Mouse (Mus musculus) spleen, adult 2 months (tissue): ENCODE measurements at regions not wholly inside any gene's neighbourhood (a gene's known extent, or its start where the extent isn't known, plus 50 kb on each side); places are given as distances from the start of the nearest gene placed in this dataset.

ENCODE experiments used
- DNase-seq, 2 experiments: peaks; one replicate each; pipeline versions ENCODE4 v3.0.0 to v3.0.0-alpha.2; 2012 to 2021; ENCODE audit warnings: low spot score in 2 of 2, low read depth in 1 of 2
- H3K27ac ChIP-seq: fragments of 200-500 bp; 2 replicates; pipeline ENCODE4 v1.5.1; 2012; ENCODE audit warnings: low read length, inconsistent platforms; ENCODE audit not compliant: insufficient read depth
- H3K27me3 ChIP-seq: fragments of 200-500 bp; 2 replicates; pipeline ENCODE4 v1.6.1; 2012; ENCODE audit warnings: mild to moderate bottlenecking, moderate library complexity, low read length, inconsistent platforms; ENCODE audit not compliant: control insufficient read depth, insufficient read depth
- H3K36me3 ChIP-seq: fragments of 200-500 bp; 2 replicates; pipeline ENCODE4 v1.6.1; 2012; ENCODE audit warnings: mild to moderate bottlenecking, low read length, inconsistent platforms; ENCODE audit not compliant: control insufficient read depth, insufficient read depth
- H3K4me1 ChIP-seq: fragments of 200-500 bp; 2 replicates; pipeline ENCODE4 v1.6.1; 2011; ENCODE audit warnings: inconsistent platforms; ENCODE audit not compliant: control insufficient read depth, insufficient read depth, insufficient read length
- H3K4me3 ChIP-seq: fragments of 200-500 bp; 2 replicates; pipeline ENCODE4 v1.5.1; 2011; ENCODE audit warnings: mild to moderate bottlenecking, inconsistent platforms; ENCODE audit not compliant: insufficient read depth, insufficient read length; ENCODE audit errors: extremely low read depth
- CTCF ChIP-seq: fragments of 200-500 bp; IDR thresholded peaks from 2 replicates; pipeline ENCODE4 v1.5.1; 2011; ENCODE audit warnings: mild to moderate bottlenecking, inconsistent platforms; ENCODE audit not compliant: insufficient read depth, insufficient read length, insufficient replicate concordance; ENCODE audit errors: extremely low read depth
- POLR2A ChIP-seq: fragments of 200-500 bp; IDR thresholded peaks from 2 replicates; pipeline ENCODE4 v1.6.1; 2011; ENCODE audit warnings: low read depth, low read length, inconsistent platforms
- WGBS: fragments of 180-500 bp; shearing (Covaris S2); methylation state at CpG from one replicate; pipeline ENCODE4 v1.1.7; 2018; 5-methylcytosine and 5-hydroxymethylcytosine counted together

DNA sequence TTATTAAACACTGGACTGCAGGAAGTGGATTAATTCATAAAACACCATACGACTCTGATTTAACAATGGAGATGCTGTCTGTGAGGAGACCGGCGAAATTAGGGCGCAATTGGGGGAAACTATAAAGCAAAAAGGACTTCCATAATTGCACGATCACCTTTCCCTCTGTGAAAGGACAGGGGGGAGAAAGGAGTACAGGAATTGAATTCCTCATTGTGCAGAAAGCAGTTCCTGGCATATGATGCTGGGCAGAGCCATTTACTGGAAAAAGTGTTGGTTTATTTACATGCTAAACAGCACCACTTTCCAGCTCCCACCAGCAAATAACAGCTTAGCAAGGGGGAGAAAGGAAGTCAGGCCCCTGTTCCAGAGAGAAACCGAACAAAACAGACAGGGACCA lies 160.8 kb downstream of the Tex36 start:
- Histone ChIP-seq H3K4me3 (no peak overlapping the region), H3K27ac (no peak overlapping the region), H3K27me3 (no peaks in the 10 kb centered on the region), H3K36me3 (no peaks in the 10 kb centered on the region), H3K4me1 (no peaks in the 10 kb centered on the region)
- WGBS, result 88% methylated on average over 6 of the region's 6 CpGs
- DNase-seq, result no peak
- TF ChIP-seq POLR2A, result no peak
- TF ChIP-seq CTCF, result no peak

DNA sequence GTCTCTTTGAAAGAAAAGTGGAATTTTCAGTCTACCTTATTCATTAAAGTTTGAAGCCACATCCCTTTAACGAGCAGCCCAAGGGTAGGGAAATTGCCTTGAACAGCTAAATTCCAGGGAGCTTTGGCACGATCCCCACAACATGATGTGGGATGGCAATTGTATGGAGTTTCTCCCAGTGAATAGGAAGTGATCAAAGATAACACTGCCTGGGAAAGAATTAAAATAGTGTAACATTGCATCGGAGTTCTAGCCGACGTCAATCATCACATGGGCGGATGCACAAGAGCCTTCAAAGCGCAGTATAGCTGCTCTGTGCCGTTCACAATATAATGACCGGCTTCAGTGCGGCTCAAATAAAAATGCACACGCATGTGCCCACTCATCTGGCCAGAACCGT lies 161.2 kb downstream of the Tex36 start:
- H3K36me3 ChIP-seq, result no peaks in the 10 kb centered on the region
- no peak for DNase-seq
- no peak overlapping the region for H3K27ac ChIP-seq
- no peak overlapping the region for H3K4me3 ChIP-seq
- no peak for TF ChIP-seq CTCF
- H3K4me1 ChIP-seq, result no peaks in the 10 kb centered on the region; the same call in 1 of the 2 replicates
- WGBS, result 86% methylated on average over 12 of the region's 12 CpGs
- H3K27me3 ChIP-seq, result no peaks in the 10 kb centered on the region

DNA sequence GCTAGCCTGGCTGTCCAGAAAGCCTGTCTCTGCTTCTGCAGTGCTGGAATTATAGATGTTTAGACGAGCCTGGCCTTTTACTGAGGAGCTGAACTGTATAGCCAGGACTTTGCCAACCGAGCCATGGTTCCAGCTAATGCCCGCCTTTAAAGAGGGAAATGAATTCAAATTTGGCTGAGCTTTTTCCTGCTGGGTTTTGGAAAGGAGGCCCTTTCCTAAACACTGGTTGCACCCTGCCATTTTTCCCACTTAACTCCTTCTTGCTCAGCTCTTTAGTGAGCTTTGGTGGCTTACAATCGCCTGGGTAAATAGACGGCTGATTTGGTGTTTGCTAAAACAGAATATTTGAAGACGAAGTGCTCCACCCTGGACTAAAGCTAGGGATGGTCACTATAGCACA lies 161.9 kb downstream of the Tex36 start:
- Histone ChIP-seq H3K4me3 (no peak overlapping the region), H3K27me3 (no peaks in the 10 kb centered on the region), H3K27ac (no peak overlapping the region), H3K4me1 (no peaks in the 10 kb centered on the region; the same call in 1 of the 2 replicates), H3K36me3 (no peaks in the 10 kb centered on the region)
- no peak for TF ChIP-seq POLR2A
- no peak for TF ChIP-seq CTCF
- DNase-seq, result no peak
- 85% methylated on average over 6 of the region's 6 CpGs for WGBS

DNA sequence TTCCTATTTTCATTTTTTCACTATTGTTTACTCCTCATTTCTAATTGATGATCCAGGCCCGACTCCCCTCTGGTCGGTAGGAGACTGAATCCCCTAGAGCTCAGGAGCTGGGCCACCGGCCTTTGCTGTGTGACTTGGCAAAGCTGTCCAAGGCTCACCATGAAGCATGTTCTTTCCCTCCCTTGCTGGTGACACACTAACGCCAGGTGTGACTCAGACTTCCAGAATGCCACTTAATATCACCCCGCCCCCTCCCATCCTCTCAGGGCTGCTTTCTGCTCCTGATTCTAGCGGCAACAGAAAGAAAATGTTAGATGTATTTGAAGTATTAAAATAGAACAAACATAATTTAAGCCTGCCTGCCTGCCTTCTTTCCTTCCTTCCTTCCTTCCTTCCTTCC lies 163.3 kb downstream of the Tex36 start:
- WGBS, result 83% methylated on average over 6 of the region's 6 CpGs
- Histone ChIP-seq H3K27me3 (no peaks in the 10 kb centered on the region), H3K4me3 (no peak overlapping the region), H3K36me3 (no peaks in the 10 kb centered on the region), H3K4me1 (peaks cover 4% of the 10 kb centered on the region; the same call in 1 of the 2 replicates), H3K27ac (no peak overlapping the region)
- TF ChIP-seq CTCF (no peak), POLR2A (no peak)
- no peak for DNase-seq

DNA sequence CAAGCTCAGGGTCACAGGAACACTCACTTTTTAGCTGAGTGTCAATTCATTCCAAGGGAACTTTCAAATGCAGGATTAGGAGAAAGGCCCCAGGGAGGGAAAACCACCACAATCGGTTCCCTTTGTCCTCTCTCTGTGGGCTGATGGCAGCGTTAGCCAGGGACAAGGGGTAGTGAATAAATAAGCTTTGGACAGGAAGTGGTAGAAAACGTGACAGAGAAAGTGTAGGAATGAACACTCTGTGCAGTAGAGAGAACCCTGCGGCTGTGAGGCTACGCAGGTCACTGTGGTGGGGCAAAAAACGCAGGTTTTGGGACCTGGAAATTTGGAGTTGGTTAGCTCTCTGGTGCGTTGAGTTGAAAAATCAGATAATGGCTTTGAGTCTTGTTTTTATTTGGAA lies 164.1 kb downstream of the Tex36 start:
- Histone ChIP-seq H3K27ac (no peak overlapping the region), H3K4me1 (peaks cover 4% of the 10 kb centered on the region; the same call in 1 of the 2 replicates), H3K4me3 (no peak overlapping the region), H3K36me3 (no peaks in the 10 kb centered on the region), H3K27me3 (no peaks in the 10 kb centered on the region)
- TF ChIP-seq POLR2A (no peak), CTCF (no peak)
- WGBS, result 54% methylated on average over 7 of the region's 7 CpGs
- DNase-seq, result no peak

DNA sequence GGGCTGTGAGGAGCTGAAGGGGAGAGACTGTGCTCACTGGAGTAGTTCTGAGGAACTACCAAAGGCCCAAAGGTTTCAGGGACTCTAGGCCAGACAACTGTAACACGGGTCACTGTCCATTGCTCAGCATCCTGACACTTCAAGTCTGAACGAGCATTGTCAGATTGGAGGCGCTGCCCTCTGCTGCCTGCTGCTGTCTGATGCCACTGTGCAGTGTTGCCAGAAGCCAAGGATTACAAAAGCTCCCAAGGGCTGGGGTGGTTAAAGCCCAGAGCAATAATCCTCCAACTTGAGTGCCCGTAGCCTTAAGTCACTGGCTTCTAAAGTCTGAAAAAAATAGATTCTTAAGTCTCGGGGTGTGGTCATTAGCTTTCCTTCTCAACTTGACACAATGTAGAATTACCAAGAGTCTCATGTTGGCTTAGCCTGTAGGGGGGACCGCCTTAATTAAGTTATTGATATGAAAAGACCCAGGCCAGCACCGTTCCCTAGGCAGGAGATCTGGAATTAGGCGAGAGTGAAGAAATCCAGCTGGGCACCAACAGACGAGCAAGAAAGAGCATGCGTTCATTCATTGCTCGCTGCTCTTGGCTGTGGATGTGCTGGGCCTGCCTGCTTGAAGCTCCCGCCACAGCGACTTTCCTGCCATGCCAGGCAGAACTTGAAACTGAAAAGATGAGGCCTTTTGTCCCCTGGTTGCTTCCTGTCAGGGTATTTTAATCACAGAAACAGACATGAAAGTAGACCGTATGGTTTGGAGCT lies 166.2 kb downstream of the Tex36 start:
- Histone ChIP-seq H3K36me3 (no peaks in the 10 kb centered on the region), H3K4me1 (peaks cover 4% of the 10 kb centered on the region; the same call in 1 of the 2 replicates), H3K27ac (no peak overlapping the region), H3K4me3 (no peak overlapping the region), H3K27me3 (no peaks in the 10 kb centered on the region)
- 71% methylated on average over 14 of the region's 14 CpGs for WGBS
- DNase-seq, result no peak
- TF ChIP-seq POLR2A (no peak), CTCF (no peak)

DNA sequence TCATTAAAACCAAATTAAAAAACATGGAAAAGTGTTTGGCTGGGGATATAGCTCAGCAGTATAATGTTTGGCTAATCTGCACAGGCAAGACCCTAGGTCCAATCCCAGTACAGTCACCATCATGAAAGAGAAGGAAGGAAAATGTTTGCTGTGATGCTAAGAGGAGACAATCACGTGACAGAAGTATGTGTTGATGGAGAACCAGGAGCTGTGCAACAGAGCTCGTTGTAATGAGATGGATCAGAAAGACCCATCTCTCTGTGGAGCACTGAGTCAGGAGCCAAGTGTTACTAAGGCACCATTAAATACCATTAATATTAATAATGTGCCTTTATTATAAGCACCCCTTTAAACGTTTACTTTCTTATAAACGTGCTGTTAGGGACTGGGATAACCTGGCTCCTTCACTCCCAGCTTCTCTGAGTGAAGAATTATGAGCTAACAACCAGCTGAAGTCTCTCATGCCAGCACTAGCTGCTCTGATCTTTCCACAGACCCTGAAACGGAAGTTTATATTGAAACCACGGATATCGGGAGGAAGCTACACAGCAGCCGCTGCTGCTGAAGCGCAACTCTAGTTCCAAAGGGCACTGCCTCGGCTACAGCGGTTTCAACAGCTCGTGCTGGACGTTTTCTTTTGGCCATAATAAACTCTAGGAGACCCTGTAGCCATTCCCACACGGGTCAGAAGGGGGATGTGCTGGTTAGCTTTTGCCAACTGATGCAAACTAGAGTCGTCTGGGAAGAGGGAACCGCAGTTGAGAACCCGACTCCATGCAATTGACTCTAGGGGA lies 167.7 kb downstream of the Tex36 start:
- TF ChIP-seq POLR2A, result no peak
- TF ChIP-seq CTCF, result no peak
- no peaks in the 10 kb centered on the region for H3K27me3 ChIP-seq
- no peak overlapping the region for H3K27ac ChIP-seq
- 38% methylated on average over 17 of the region's 17 CpGs for WGBS
- H3K36me3 ChIP-seq, result no peaks in the 10 kb centered on the region
- DNase-seq, result no peak
- H3K4me3 ChIP-seq, result no peak overlapping the region
- peaks cover 4% of the 10 kb centered on the region; the same call in 1 of the 2 replicates for H3K4me1 ChIP-seq
